Mouse (Mus musculus): ENCODE measurements around the gene H2-K1. TPM values are rescaled to one million over a fixed set of nuclear protein-coding genes. Genes with fewer than 3 reads are reported as not detected.
"Not testable (repeated sequence)": the region's sequence is repeated elsewhere in the genome, so short reads cannot be mapped to it uniquely, and the experiment has no call there.

Gene H2-K1
- polyA plus RNA-seq, 1 experiment from 2014 or later: 27.1 TPM

- Histone ChIP-seq H3K27me3 (ENCODE audit: insufficient read depth, poor library complexity, severe bottlenecking) (peaks cover 57% of the 10 kb centered on the region), H3K36me3 (no peaks in the 10 kb centered on the region), H3K27ac (peak overlapping the region; percentile 84), H3K4me1 (replicated peaks) (peaks cover 19% of the 10 kb centered on the region), H3K4me3 (peak overlapping the region; percentile 74), H3K9me3 (no peaks in the 10 kb centered on the region)
- 2% methylated on average over 87 of the region's 87 CpGs for WGBS
- DNase-seq (ENCODE audit: low spot score): peak; percentile 43
Measured at GRCm38 (mm10) chr17:33999341-34000149, 602 bp downstream of the H2-K1 start.

- WGBS: 57% methylated on average over 5 of the region's 5 CpGs
- H3K27ac ChIP-seq; DNase-seq (ENCODE audit: low spot score); H3K9me3 ChIP-seq; H3K36me3 ChIP-seq; H3K4me3 ChIP-seq: not testable (repeated sequence)
- peaks cover 57% of the 10 kb centered on the region for H3K27me3 ChIP-seq (ENCODE audit: insufficient read depth, poor library complexity, severe bottlenecking)
- H3K4me1 ChIP-seq (replicated peaks): peaks cover 18% of the 10 kb centered on the region
Measured at GRCm38 (mm10) chr17:33998697-33999096, 1.4 kb downstream of the H2-K1 start.

- not testable (repeated sequence) for DNase-seq (ENCODE audit: low spot score)
Measured at GRCm38 (mm10) chr17:33997025-33997424, 3.1 kb downstream of the H2-K1 start.

DNA sequence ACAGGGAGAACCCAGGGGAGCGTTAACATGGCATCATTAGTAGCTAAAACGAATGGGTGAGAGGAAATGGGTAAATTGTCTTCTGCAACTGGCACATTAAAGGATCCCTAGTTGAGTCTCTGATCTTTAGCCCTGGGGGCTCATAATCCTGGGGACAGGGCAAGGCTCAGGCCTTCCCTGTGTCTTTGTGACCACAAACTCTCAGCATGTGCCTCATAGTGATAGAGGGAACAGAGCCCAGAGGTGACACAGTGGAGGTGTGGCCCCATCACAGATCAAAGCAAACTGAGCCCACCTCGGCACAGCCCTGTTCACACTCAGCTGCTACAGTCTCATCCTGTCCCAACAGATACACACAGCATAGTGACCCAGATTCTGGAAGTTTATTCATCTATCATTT lies 4.5 kb downstream of the H2-K1 start:
- H3K4me1 ChIP-seq (replicated peaks): peaks cover 17% of the 10 kb centered on the region
- H3K4me3 ChIP-seq: no peak overlapping the region
- H3K36me3 ChIP-seq: no peaks in the 10 kb centered on the region
- 73% methylated on average over 3 of the region's 3 CpGs for WGBS
- DNase-seq (ENCODE audit: low spot score): no peak
- H3K9me3 ChIP-seq: no peaks in the 10 kb centered on the region
- peaks cover 38% of the 10 kb centered on the region for H3K27me3 ChIP-seq (ENCODE audit: insufficient read depth, poor library complexity, severe bottlenecking)
- H3K27ac ChIP-seq: no peak overlapping the region

More at GRCm38 (mm10) chr17:33997025-33997424, 3.1 kb downstream of the H2-K1 start:
- H3K27ac ChIP-seq, H3K4me3 ChIP-seq, H3K36me3 ChIP-seq, H3K9me3 ChIP-seq: not testable (repeated sequence)
- Histone ChIP-seq H3K27me3 (ENCODE audit: insufficient read depth, poor library complexity, severe bottlenecking) (peaks cover 52% of the 10 kb centered on the region), H3K4me1 (replicated peaks) (peaks cover 17% of the 10 kb centered on the region)
- WGBS: 91% methylated on average over 2 of the region's 2 CpGs

GRCm38 (mm10) chr17:33994959-33995358 lies 5.2 kb downstream of the H2-K1 start:
- H3K9me3 ChIP-seq: no peaks in the 10 kb centered on the region
- no peak overlapping the region for H3K4me3 ChIP-seq
- 90% methylated on average over 8 of the region's 8 CpGs for WGBS
- no peaks in the 10 kb centered on the region for H3K36me3 ChIP-seq
- H3K27ac ChIP-seq: no peak overlapping the region
- H3K27me3 ChIP-seq (ENCODE audit: insufficient read depth, poor library complexity, severe bottlenecking): peaks cover 31% of the 10 kb centered on the region
- DNase-seq (ENCODE audit: low spot score): no peak
- H3K4me1 ChIP-seq (replicated peaks): peaks cover 10% of the 10 kb centered on the region

- WGBS: 32% methylated on average over 10 of the region's 10 CpGs
- no peaks in the 10 kb centered on the region for H3K36me3 ChIP-seq
- no peak overlapping the region for H3K4me3 ChIP-seq
- DNase-seq (ENCODE audit: low spot score): peak; percentile 65
- no peak overlapping the region for H3K27ac ChIP-seq
- H3K27me3 ChIP-seq (ENCODE audit: insufficient read depth, poor library complexity, severe bottlenecking): peaks cover 6% of the 10 kb centered on the region
- H3K4me1 ChIP-seq (replicated peaks): no peaks in the 10 kb centered on the region
- H3K9me3 ChIP-seq: no peaks in the 10 kb centered on the region
Measured at GRCm38 (mm10) chr17:33991788-33992664, 8.1 kb downstream of the H2-K1 start.

- not testable (repeated sequence) for H3K36me3 ChIP-seq, H3K9me3 ChIP-seq, H3K27ac ChIP-seq
- Histone ChIP-seq H3K4me1 (replicated peaks) (peaks cover 29% of the 10 kb centered on the region), H3K4me3 (peak overlapping the region; percentile 61), H3K27me3 (ENCODE audit: insufficient read depth, poor library complexity, severe bottlenecking) (peaks cover 37% of the 10 kb centered on the region)
- 11% methylated on average over 8 of the region's 8 CpGs for WGBS
- DNase-seq (ENCODE audit: low spot score): peak; percentile 58
Measured at GRCm38 (mm10) chr17:33982136-33982535, 18.0 kb downstream of the H2-K1 start.

DNA sequence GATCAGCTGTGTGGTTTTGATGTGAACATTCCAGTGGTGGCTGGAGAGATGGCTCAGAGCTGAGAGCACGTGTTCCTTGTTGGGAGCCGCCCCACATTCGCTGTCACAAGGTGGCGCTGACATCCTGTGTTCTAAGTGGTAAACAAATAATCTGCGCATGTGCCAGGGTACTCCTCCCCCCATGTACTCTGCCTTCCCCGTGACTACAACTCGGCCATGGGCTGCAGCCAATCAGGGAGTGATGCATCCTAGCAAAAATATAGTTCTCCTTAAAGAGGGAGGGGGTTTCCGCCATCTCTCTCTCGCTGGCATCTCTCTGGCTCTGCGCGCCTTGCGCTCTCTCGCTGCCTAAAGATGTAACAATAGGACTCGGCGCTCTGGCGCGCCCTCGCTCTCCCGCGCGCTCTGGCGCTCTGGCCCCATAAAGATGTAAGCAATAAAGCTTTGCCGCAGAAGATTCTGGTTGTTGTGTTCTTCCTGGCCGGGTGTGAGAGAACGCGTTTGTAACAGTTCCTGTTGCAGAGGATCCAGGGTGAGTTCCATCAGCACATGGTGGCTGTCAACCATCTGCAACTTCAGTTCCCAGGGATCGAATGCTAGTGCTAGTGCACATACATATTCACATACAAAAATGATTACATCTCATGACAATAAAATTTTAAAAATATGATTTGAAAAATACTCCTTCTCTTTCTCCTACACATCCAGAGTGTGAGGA lies 18.8 kb downstream of the H2-K1 start:
- Histone ChIP-seq H3K4me3 (peak overlapping the region; percentile 61), H3K27ac (peak overlapping the region; percentile 91), H3K4me1 (replicated peaks) (peaks cover 29% of the 10 kb centered on the region), H3K27me3 (ENCODE audit: insufficient read depth, poor library complexity, severe bottlenecking) (peaks cover 45% of the 10 kb centered on the region)
- H3K9me3 ChIP-seq, H3K36me3 ChIP-seq: not testable (repeated sequence)
- DNase-seq (ENCODE audit: low spot score): peak; percentile 92
- 1% methylated on average over 27 of the region's 27 CpGs for WGBS

DNA sequence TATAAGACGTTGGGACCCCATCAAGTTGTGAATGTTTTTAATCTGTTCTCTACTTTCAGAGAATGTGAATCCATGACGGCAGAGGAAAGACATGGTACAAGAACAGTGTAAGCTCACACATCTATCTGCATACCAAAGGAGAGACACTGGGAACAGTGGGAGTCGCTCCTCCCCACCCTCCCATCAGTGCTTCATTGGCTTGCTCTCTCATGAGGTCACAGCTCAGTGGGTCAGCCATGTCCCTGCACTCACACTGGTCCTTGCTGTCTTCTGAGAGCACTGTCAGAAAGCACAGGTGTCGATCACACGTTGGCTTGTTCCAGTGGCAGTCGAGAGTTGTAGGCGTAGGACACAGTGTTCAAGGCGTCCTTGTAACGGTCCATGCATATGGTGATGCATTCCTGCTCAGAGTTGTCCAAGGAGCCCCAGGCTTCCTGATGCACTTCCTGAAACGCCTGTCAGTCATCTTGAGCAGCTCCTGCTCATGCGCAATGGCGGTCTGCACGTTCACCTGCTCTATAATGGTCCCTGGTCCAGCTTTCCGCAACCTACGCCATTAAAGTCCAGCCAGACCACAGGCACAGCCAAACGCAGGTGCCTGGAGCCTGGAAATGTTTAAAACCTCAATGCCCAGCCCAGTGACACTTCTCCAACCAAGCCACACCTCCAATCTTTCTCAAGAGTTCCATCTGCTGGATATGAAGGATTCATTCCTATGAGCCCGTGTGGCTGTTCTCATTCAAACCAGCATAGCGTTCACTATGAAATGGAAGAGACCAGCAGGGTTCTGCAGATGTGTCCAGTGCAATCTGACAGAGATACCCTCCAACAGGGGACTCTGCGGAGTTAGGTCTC lies 19.7 kb downstream of the H2-K1 start:
- H3K9me3 ChIP-seq: no peaks in the 10 kb centered on the region
- H3K4me3 ChIP-seq: peak overlapping the region; percentile 61
- no peaks in the 10 kb centered on the region for H3K36me3 ChIP-seq
- H3K4me1 ChIP-seq (replicated peaks): peaks cover 29% of the 10 kb centered on the region
- 80% methylated on average over 19 of the region's 19 CpGs for WGBS
- no peak for DNase-seq (ENCODE audit: low spot score)
- H3K27me3 ChIP-seq (ENCODE audit: insufficient read depth, poor library complexity, severe bottlenecking): peaks cover 53% of the 10 kb centered on the region
- H3K27ac ChIP-seq: peak overlapping the region; percentile 62; the same call in 1 of the 2 replicates

DNA sequence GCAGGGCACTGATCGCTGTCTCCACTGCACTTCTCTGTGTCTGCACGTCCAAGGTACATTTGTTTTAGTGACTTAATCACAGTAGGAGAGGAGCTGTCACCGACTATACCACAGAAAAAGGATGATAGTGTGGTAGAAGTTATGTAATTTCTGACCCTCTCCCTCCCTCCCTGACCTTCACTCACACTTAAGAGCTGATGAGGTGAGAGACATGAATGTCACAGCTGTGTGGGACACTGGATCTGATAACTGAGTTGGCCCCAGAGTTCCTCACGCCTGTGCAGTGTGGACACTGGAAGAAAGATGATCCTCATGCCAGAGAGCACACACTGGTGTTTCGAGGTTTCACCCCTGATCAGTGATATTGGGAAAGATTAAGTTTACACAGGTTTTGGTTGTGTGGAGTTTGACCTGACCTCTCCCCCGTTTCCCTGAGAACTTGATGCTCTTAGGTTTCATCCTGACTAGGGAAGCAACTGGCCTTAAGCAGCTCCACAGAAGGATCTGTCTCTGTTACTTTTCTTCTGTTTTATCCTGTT lies 20.6 kb downstream of the H2-K1 start:
- DNase-seq (ENCODE audit: low spot score): no peak
- H3K4me3 ChIP-seq: no peak overlapping the region
- peaks cover 29% of the 10 kb centered on the region for H3K4me1 ChIP-seq (replicated peaks)
- no peaks in the 10 kb centered on the region for H3K36me3 ChIP-seq
- no peak overlapping the region for H3K27ac ChIP-seq
- whole genome bisulfite sequencing: 79% methylated on average over 6 of the region's 6 CpGs
- no peaks in the 10 kb centered on the region for H3K9me3 ChIP-seq
- peaks cover 58% of the 10 kb centered on the region for H3K27me3 ChIP-seq (ENCODE audit: insufficient read depth, poor library complexity, severe bottlenecking)

- peaks cover 58% of the 10 kb centered on the region for H3K27me3 ChIP-seq (ENCODE audit: insufficient read depth, poor library complexity, severe bottlenecking)
- peak overlapping the region; percentile 29; the same call in 1 of the 2 replicates for H3K27ac ChIP-seq
- DNase-seq (ENCODE audit: low spot score): peak; percentile 40
Measured at GRCm38 (mm10) chr17:33978631-33979031, 21.5 kb downstream of the H2-K1 start.

More at GRCm38 (mm10) chr17:33978631-33979031, 21.5 kb downstream of the H2-K1 start:
- no peaks in the 10 kb centered on the region for H3K36me3 ChIP-seq
- H3K4me3 ChIP-seq: peak overlapping the region; percentile 54
- H3K9me3 ChIP-seq: no peaks in the 10 kb centered on the region
- WGBS: 1% methylated on average over 17 of the region's 17 CpGs
- H3K4me1 ChIP-seq (replicated peaks): peaks cover 29% of the 10 kb centered on the region

Measured in hindbrain, embryonic 10.5 days (tissue).